Comparison of ENCODE assay signal across 7 mouse cellular contexts in the genomic region with DNA sequence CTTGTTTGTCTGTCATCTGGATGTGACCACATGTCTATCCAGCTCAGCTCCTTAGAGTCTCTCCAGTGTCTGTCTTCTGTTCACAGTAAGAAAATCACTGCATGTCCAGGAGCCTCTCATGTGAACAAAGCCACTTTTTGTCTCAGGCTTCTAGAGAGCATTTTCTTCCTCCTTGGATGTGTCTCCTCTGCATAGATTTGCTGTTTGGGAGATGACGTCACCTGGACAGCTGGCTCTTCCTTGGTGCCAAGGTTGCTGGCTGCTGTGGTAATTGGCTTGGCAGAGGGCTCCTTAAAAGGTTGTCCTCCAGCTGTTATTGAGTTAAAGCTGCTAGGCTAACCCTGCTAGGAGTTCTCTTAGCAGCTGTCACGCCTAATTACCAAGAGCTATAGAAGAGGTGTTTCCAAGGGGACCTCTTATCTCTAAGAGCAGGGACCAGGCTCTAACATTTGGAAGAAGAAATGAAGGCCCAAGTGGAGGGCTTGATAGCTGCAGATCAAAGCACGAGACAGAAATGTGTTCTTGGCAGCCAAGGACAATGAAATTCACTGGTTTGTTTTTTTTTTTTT. TPM values are rescaled to one million over a fixed set of nuclear protein-coding genes. Genes with fewer than 3 reads are reported as not detected.
DNase-seq lines count a peak whose midpoint lies in the region; ATAC-seq and TF ChIP-seq lines count a peak whose summit lies in the region.

No protein-coding gene starts in this region.

- H3K4me3 ChIP-seq in MEL (ENCODE audit: control insufficient read depth in 1 of 2, insufficient read depth in 1 of 2, low read depth in 2 of 2, low read length in 2 of 2) = no peak overlapping the region
- H3K4me3 ChIP-seq in midbrain, embryonic 13.5 days (replicated peaks) = no peak overlapping the region
- no peak overlapping the region for H3K4me3 ChIP-seq in testis, adult 2 months (ENCODE audit: control insufficient read depth, low read depth, low read length)

- no peak for TF ChIP-seq CTCF in MEL (IDR thresholded peaks at IDR 0.05 in 2 of 3, conservative IDR thresholded peaks at IDR 0.05 in 1 of 3; ENCODE audit: control insufficient read depth in 1 of 3, insufficient read depth in 1 of 3, low read depth in 2 of 3, low read length in 3 of 3, poor library complexity in 1 of 3, severe bottlenecking in 1 of 3)
- TF ChIP-seq CTCF in testis, adult 2 months (IDR thresholded peaks at IDR 0.05; ENCODE audit: control insufficient read depth, insufficient read depth, insufficient replicate concordance, low read depth, low read length) = no peak

- peak; percentile 77 for ATAC-seq in frontal cortex, adult (ENCODE audit: low TSS enrichment)
- ATAC-seq in midbrain, embryonic 13.5 days = peak; percentile 91

- peak; percentile 76 for DNase-seq in MEL (ENCODE audit: low read depth, low spot score)
- DNase-seq in adrenal gland, adult 2 months = peak; percentile 87
- peak; percentile 80 for DNase-seq in heart, postnatal 4 days
- peak; percentile 12 to 26 for DNase-seq in left cerebral cortex, postnatal 36 days (ENCODE audit: low spot score in 2 of 2)

- peak; percentile 61 to 63; a peak in 3 of 4 replicates for TF ChIP-seq EP300 in MEL (IDR thresholded peaks at IDR 0.05; ENCODE audit: low read depth in 1 of 2, low read length in 2 of 2)

- peaks cover 21 to 22% of the 10 kb centered on the region in 2 experiments for H3K4me1 ChIP-seq in MEL (ENCODE audit: control insufficient read depth in 1 of 2, insufficient read depth in 2 of 2, low read length in 2 of 2)
- peaks cover 14% of the 10 kb centered on the region for H3K4me1 ChIP-seq in midbrain, embryonic 13.5 days (replicated peaks)
- no peaks in the 10 kb centered on the region for H3K4me1 ChIP-seq in testis, adult 2 months (ENCODE audit: control insufficient read depth, insufficient read depth, low read length)

- H3K79me2 ChIP-seq in MEL (ENCODE audit: control insufficient read depth, insufficient read depth, low read length, poor library complexity) = peaks cover 2% of the 10 kb centered on the region

- no peak overlapping the region for H3K9ac ChIP-seq in MEL (ENCODE audit: control insufficient read depth, low read depth, low read length, poor library complexity, severe bottlenecking)
- H3K9ac ChIP-seq in midbrain, embryonic 13.5 days (replicated peaks) = no peak overlapping the region

- no peak for TF ChIP-seq RAD21 in MEL (IDR thresholded peaks at IDR 0.05; ENCODE audit: low read depth, low read length)

- TF ChIP-seq POLR2A in MEL (IDR thresholded peaks at IDR 0.05; ENCODE audit: control insufficient read depth in 1 of 2, insufficient read depth in 1 of 2, low read depth in 1 of 2, low read length in 2 of 2, poor library complexity in 1 of 2) = no peak
- TF ChIP-seq POLR2A in testis, adult 2 months (IDR thresholded peaks at IDR 0.05; ENCODE audit: control insufficient read depth, low read depth, low read length) = no peak

- H3K27me3 ChIP-seq in MEL (ENCODE audit: control insufficient read depth in 1 of 2, insufficient read depth in 2 of 2, low read length in 2 of 2) = no peaks in the 10 kb centered on the region
- H3K27me3 ChIP-seq in midbrain, embryonic 13.5 days = no peaks in the 10 kb centered on the region
- H3K27me3 ChIP-seq in testis, adult 2 months (ENCODE audit: control insufficient read depth, insufficient read depth, low read length) = no peaks in the 10 kb centered on the region

- H3K36me3 ChIP-seq in MEL (ENCODE audit: control insufficient read depth in 1 of 2, insufficient read depth in 2 of 2, low read length in 2 of 2) = peaks cover 0 to 42% of the 10 kb centered on the region in 2 experiments; a peak in 2 of 4 replicates
- no peaks in the 10 kb centered on the region for H3K36me3 ChIP-seq in midbrain, embryonic 13.5 days
- H3K36me3 ChIP-seq in testis, adult 2 months (ENCODE audit: control insufficient read depth, insufficient read depth, low read length) = no peaks in the 10 kb centered on the region

- no peaks in the 10 kb centered on the region for H3K9me3 ChIP-seq in MEL (replicated peaks; ENCODE audit: insufficient read depth, low read length)
- H3K9me3 ChIP-seq in midbrain, embryonic 13.5 days = no peaks in the 10 kb centered on the region

- intact Hi-C loops in left cerebral cortex, postnatal 36 days (cut with DNase I) = no loop called here

- peak overlapping the region; percentile 53 for H3K27ac ChIP-seq in MEL (ENCODE audit: control insufficient read depth, low read depth, low read length)
- H3K27ac ChIP-seq in midbrain, embryonic 13.5 days = peak overlapping the region; percentile 63
- H3K27ac ChIP-seq in testis, adult 2 months (ENCODE audit: control insufficient read depth, insufficient read depth, low read depth, low read length) = peak overlapping the region; percentile 32; the same call in 1 of the 2 replicates

- WGBS in midbrain, embryonic 13.5 days = 27% methylated on average over 3 of the region's 3 CpGs

- no peak overlapping the region for H3K4me2 ChIP-seq in midbrain, embryonic 13.5 days (replicated peaks)

TF ChIP-seq in MEL, 35 proteins besides CTCF, POLR2A, EP300 and RAD21:
- TF ChIP-seq ZNF384 (IDR thresholded peaks at IDR 0.05; ENCODE audit: low read depth, low read length) (peak; percentile 74), BHLHE40 (IDR thresholded peaks at IDR 0.05; ENCODE audit: borderline replicate concordance, low read depth, low read length) (peak; percentile 82), NELFE (IDR thresholded peaks at IDR 0.05; ENCODE audit: low read depth, low read length) (no peak), TCF12 (IDR thresholded peaks at IDR 0.05; ENCODE audit: low read depth, low read length) (peak; percentile 84), KAT2A (conservative IDR thresholded peaks at IDR 0.05; ENCODE audit: low read depth, low read length) (no peak), ZKSCAN1 (IDR thresholded peaks at IDR 0.05; ENCODE audit: low read depth, low read length) (no peak), MAFK (IDR thresholded peaks at IDR 0.05; ENCODE audit: borderline replicate concordance, low read depth, low read length) (no peak), UBTF (IDR thresholded peaks at IDR 0.05; ENCODE audit: borderline replicate concordance, insufficient read depth, low read depth, low read length) (no peak), MYC (IDR thresholded peaks at IDR 0.05; ENCODE audit: low read depth, low read length) (no peak), TAL1 (IDR thresholded peaks at IDR 0.05; ENCODE audit: low read length) (peak; percentile 72), MEF2A (IDR thresholded peaks at IDR 0.05; ENCODE audit: extremely low read depth, insufficient replicate concordance, low read depth, low read length, poor library complexity, severe bottlenecking) (no peak), MAX (IDR thresholded peaks at IDR 0.05; ENCODE audit: low read length) (no peak), GATA1 (IDR thresholded peaks at IDR 0.05; ENCODE audit: low read depth, low read length) (peak; percentile 78), USF1 (IDR thresholded peaks at IDR 0.05; ENCODE audit: low read depth, low read length) (no peak), JUND (IDR thresholded peaks at IDR 0.05; ENCODE audit: low read depth, low read length) (no peak), RCOR1 (IDR thresholded peaks at IDR 0.05; ENCODE audit: low read depth, low read length) (peak; percentile 62; the same call in 1 of the 2 replicates), CHD1 (IDR thresholded peaks at IDR 0.05; ENCODE audit: low read depth, low read length) (no peak), ETS1 (IDR thresholded peaks at IDR 0.05; ENCODE audit: low read depth, low read length) (peak; percentile 91), MYB (IDR thresholded peaks at IDR 0.05; ENCODE audit: low read depth, low read length) (no peak), GABPA (IDR thresholded peaks at IDR 0.05; ENCODE audit: low read depth, low read length) (no peak), NRF1 (IDR thresholded peaks at IDR 0.05; ENCODE audit: insufficient read depth, low read depth, low read length, poor library complexity, severe bottlenecking) (no peak), TBP (IDR thresholded peaks at IDR 0.05; ENCODE audit: low read depth, low read length) (0 out of 2 replicates have a peak, but pooled peaks have one; percentile 17), HCFC1 (IDR thresholded peaks at IDR 0.05; ENCODE audit: low read depth, low read length) (no peak), MAZ (IDR thresholded peaks at IDR 0.05; ENCODE audit: low read depth, low read length) (no peak), MXI1 (IDR thresholded peaks at IDR 0.05; ENCODE audit: low read depth, low read length) (peak; percentile 68), ELF1 (IDR thresholded peaks at IDR 0.05; ENCODE audit: low read depth, low read length) (no peak)

RNA-seq across cellular contexts. Expression of gene Kat2b, which starts 29.7 kb away (rescaled TPM):
- 6.2 and 6.4 TPM in 2 replicates for total RNA-seq in MEL (2012; rRNA removed)
- 1 to 10 TPM in 1 of 2 experiments, not detected in 1; 7.4 TPM for polyA plus RNA-seq in MEL (2012; ENCODE audit: insufficient read depth in 1 of 2, insufficient read length in 2 of 2, low read depth in 1 of 2, low replicate concordance in 2 of 2, missing spikeins in 1 of 2)
- 10 to 100 TPM; 76.0 to 81.3 TPM for total RNA-seq in adrenal gland, adult 2 months (2021)
- 20.7 and 25.2 TPM in 2 replicates for polyA plus RNA-seq in adrenal gland, adult 2 months (2012; rRNA removed)
- 10 to 100 TPM; 79.5 to 84.6 TPM for total RNA-seq in heart, postnatal 4 days (2021)
- total RNA-seq in left cerebral cortex, postnatal 36 days (2021) = 10 to 100 TPM; 10.5 to 16.1 TPM
- polyA plus RNA-seq in midbrain, embryonic 13.5 days (2015; fragmentation: Nextera tagmentation; extraction: Ambion mirVana) = 5.0 and 7.6 TPM in 2 replicates
- 10.2 and 14.6 TPM in 2 replicates for polyA plus RNA-seq in testis, adult 2 months (2012; rRNA removed)

RNA-seq across cellular contexts. Expression of gene Pp2d1, which starts 57.1 kb away (rescaled TPM):
- 0.07 and 0.08 TPM in 2 replicates for total RNA-seq in MEL (2012; rRNA removed)
- under 1 TPM in 1 of 2 experiments, not detected in 1; 0.04 TPM for polyA plus RNA-seq in MEL (2012; ENCODE audit: insufficient read depth in 1 of 2, insufficient read length in 2 of 2, low read depth in 1 of 2, low replicate concordance in 2 of 2, missing spikeins in 1 of 2)
- not detected for total RNA-seq in adrenal gland, adult 2 months (2021)
- polyA plus RNA-seq in adrenal gland, adult 2 months (2012; rRNA removed) = not detected in 2 replicates
- total RNA-seq in heart, postnatal 4 days (2021) = not detected
- total RNA-seq in left cerebral cortex, postnatal 36 days (2021) = not detected
- polyA plus RNA-seq in midbrain, embryonic 13.5 days (2015; fragmentation: Nextera tagmentation; extraction: Ambion mirVana) = 0.42 and 0.63 TPM in 2 replicates
- polyA plus RNA-seq in testis, adult 2 months (2012; rRNA removed) = 16.1 and 22.1 TPM in 2 replicates

Comparison
In these comparisons a context has a peak if more than half of its experiments do, and no peak if none do; other contexts are left out.
1. DNase-seq: peak in every context shown above with its lines; median percentile 87 in adrenal gland, adult 2 months; 80 in heart, postnatal 4 days; 76 in MEL; 19 in left cerebral cortex, postnatal 36 days.
2. RNA of gene Kat2b, which starts 29.7 kb away (total RNA-seq): 79.5 to 84.6 TPM in heart, postnatal 4 days and 76.0 to 81.3 TPM in adrenal gland, adult 2 months; 10.5 to 16.1 TPM in left cerebral cortex, postnatal 36 days and 6.2 to 6.4 TPM in MEL; every median in the first group is over 4 times any median in the second.
3. Peak in every context shown above with its lines, with median percentiles within 50 percentile points of each other: H3K27ac ChIP-seq.